Mouse (Mus musculus) hindbrain, embryonic 15.5 days (tissue): Measurements from ENCODE around the gene 4930402F06Rik. TPM values are rescaled to one million over a fixed set of nuclear protein-coding genes. Genes with fewer than 3 reads are reported as not detected.

Experiments
- ATAC-seq: fragments of 200-750 bp; cut with Nextera tagmentation; 2 replicates; pipeline ENCODE4 v1.8.0; 2017; ENCODE audit warnings: low read depth, moderate number of reproducible peaks, moderate TSS enrichment; ENCODE audit not compliant: low FRiP score
- H3K27ac ChIP-seq: fragments of 300-500 bp; sonication (generic); replicated peaks from 2 replicates; pipeline ENCODE4 v1.5.1; 2015; ENCODE audit warnings: mild to moderate bottlenecking, inconsistent platforms
- H3K27me3 ChIP-seq: fragments of 300-500 bp; sonication (generic); 2 replicates; pipeline ENCODE4 v1.6.1; 2015; ENCODE audit warnings: control low read depth, inconsistent platforms
- H3K36me3 ChIP-seq: fragments of 300-500 bp; sonication (generic); 2 replicates; pipeline ENCODE4 v1.6.1; 2015; ENCODE audit warnings: control low read depth, inconsistent platforms
- H3K4me1 ChIP-seq: fragments of 300-500 bp; sonication (generic); replicated peaks from 2 replicates; pipeline ENCODE4 v1.6.1; 2015; ENCODE audit warnings: control low read depth, inconsistent platforms
- H3K4me2 ChIP-seq: fragments of 300-500 bp; sonication (generic); 2 replicates; pipeline ENCODE4 v1.6.1; 2015; ENCODE audit warnings: moderate library complexity, mild to moderate bottlenecking, inconsistent platforms
- H3K4me3 ChIP-seq: fragments of 300-500 bp; sonication (generic); 2 replicates; pipeline ENCODE4 v1.5.1; 2015; ENCODE audit warnings: mild to moderate bottlenecking, inconsistent platforms
- H3K9ac ChIP-seq: fragments of 300-500 bp; sonication (generic); 2 replicates; pipeline ENCODE4 v1.6.1; 2015; ENCODE audit warnings: inconsistent platforms
- H3K9me3 ChIP-seq: fragments of 300-500 bp; sonication (generic); 2 replicates; pipeline ENCODE4 v1.6.1; 2016; ENCODE audit warnings: control low read depth, inconsistent platforms
- WGBS: fragments of 180-500 bp; shearing (Covaris S2); methylation state at CpG from one replicate; pipeline ENCODE4 v1.1.7; 2015; 5-methylcytosine and 5-hydroxymethylcytosine counted together
- polyA plus RNA-seq: library from polyadenylated mRNA; unstranded; fragments of >200 nt; fragmentation: Nextera tagmentation; extraction: Ambion mirVana; gene quantifications from 2 replicates; pipeline ENCODE4 v1.2.1, GENCODE M21; 2015

The 4930402F06Rik gene
- polyA plus RNA-seq, 1 experiment from 2014 or later, result not detected

DNA sequence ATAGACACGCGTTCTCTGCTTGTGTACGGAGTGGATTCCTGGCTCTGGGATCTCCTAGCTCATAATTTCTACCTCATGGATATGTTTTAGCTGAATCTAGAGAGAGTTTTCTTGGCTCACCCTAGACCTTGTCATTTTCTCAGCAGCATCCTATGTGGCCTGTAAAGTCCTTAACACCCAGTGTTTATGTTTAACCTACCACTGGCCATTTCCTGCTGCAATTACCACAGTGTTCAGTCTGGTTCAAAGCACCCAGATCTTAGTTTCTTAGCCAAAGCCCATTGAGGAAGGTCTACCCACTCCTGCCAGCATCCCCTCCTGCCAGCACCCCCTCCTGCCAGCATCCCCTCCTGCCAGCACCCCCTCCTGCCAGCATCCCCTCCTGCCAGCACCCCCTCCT lies 15.8 kb upstream of the 4930402F06Rik start:
- no peaks in the 10 kb centered on the region for H3K36me3 ChIP-seq
- no peak overlapping the region for H3K27ac ChIP-seq
- no peak overlapping the region for H3K9ac ChIP-seq
- no peaks in the 10 kb centered on the region for H3K27me3 ChIP-seq
- H3K9me3 ChIP-seq, result no peaks in the 10 kb centered on the region
- 100% methylated on average over 3 of the region's 3 CpGs for WGBS
- H3K4me1 ChIP-seq, result no peaks in the 10 kb centered on the region
- H3K4me3 ChIP-seq, result no peak overlapping the region
- no peak for ATAC-seq
- H3K4me2 ChIP-seq, result no peak overlapping the region

DNA sequence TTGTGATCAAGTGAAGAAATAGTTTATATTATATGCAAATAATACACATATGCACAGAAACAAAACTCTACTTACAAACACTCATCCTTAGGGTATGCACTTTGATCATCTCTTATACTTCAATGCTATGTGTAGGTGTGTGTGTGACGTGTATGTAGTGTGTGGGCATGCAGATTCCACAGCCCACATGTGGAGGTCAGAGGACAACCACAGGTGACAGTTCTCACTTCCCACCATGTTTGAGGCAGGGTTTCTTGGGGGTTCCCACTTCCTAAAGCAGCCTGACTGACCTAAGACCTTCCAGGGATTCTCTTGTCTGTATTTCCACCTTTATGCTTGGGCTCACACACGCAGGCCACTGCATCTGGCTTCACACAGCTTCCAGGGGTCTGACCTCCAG lies 15.3 kb upstream of the 4930402F06Rik start:
- Histone ChIP-seq H3K4me3 (no peak overlapping the region), H3K4me1 (no peaks in the 10 kb centered on the region), H3K36me3 (no peaks in the 10 kb centered on the region), H3K4me2 (no peak overlapping the region), H3K27me3 (no peaks in the 10 kb centered on the region), H3K9me3 (no peaks in the 10 kb centered on the region), H3K27ac (no peak overlapping the region), H3K9ac (no peak overlapping the region)
- no peak for ATAC-seq
- WGBS, result 85% methylated on average over 2 of the region's 2 CpGs

GRCm38 (mm10) chr2:35411640-35412190 lies 14.7 kb upstream of the 4930402F06Rik start:
- no peaks in the 10 kb centered on the region for H3K27me3 ChIP-seq
- no peaks in the 10 kb centered on the region for H3K4me1 ChIP-seq
- no peaks in the 10 kb centered on the region for H3K36me3 ChIP-seq
- no peak overlapping the region for H3K9ac ChIP-seq
- H3K9me3 ChIP-seq, result no peaks in the 10 kb centered on the region
- H3K27ac ChIP-seq, result no peak overlapping the region
- no peak for ATAC-seq
- H3K4me2 ChIP-seq, result no peak overlapping the region
- 84% methylated on average over 10 of the region's 10 CpGs for WGBS
- no peak overlapping the region for H3K4me3 ChIP-seq

DNA sequence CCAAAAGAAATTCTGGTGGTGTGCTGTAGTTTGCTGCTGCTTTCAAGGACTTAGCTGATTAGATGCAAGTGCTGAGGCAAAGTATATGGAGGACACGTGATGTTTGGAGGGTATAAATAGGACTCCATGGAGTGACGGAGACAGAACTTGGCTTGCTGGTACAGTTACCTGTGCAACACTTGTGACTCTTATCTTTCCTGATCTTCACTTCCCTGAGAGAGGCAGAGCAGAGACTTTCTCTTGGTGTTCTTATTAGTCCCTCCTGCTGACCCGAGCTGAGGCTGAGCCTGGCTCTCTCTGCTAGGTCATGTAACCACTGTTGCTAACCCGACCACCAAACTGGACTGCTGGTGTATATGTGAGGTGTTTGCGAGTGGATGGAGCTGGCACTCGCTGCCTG lies 12.5 kb upstream of the 4930402F06Rik start:
- no peak overlapping the region for H3K27ac ChIP-seq
- H3K4me3 ChIP-seq, result no peak overlapping the region
- WGBS, result 90% methylated on average over 6 of the region's 6 CpGs
- H3K36me3 ChIP-seq, result no peaks in the 10 kb centered on the region
- no peaks in the 10 kb centered on the region for H3K9me3 ChIP-seq
- ATAC-seq, result no peak
- H3K9ac ChIP-seq, result no peak overlapping the region
- no peak overlapping the region for H3K4me2 ChIP-seq
- H3K27me3 ChIP-seq, result no peaks in the 10 kb centered on the region
- H3K4me1 ChIP-seq, result no peaks in the 10 kb centered on the region

DNA sequence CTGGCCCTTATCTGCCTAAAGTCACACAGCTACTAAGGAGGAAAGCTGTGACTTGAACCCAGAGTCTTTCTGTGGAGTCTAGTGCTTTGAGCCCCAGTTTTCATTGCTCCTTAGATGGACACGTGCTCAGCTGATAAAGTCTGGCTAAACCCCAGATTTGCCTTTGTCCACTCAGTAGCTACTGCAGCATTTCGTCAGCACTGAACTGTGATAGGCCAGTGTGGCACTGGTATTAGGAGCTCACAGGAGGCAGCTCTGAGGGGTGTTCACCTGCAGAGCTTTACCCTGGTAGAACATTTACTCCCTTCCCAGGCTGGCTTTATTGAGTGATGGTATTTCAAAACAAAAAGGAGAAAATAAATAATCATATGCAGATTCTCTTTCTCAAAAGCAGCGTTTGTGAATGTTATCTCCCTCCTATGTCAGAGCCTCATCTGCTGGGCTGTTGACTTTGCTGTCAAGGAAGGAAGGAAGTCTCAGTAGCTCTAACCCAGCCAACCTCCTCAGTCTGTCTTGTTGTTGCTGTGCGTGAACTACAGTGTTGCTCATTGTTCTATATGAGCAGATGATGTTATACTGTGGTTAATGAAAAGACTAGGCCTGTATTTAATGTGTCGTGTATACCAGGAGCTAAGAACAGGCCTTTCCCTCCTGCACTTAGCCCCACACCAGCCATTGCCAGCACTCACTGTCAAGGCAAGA lies 11.6 kb upstream of the 4930402F06Rik start:
- H3K9me3 ChIP-seq, result no peaks in the 10 kb centered on the region
- no peaks in the 10 kb centered on the region for H3K27me3 ChIP-seq
- H3K9ac ChIP-seq, result no peak overlapping the region
- H3K4me2 ChIP-seq, result no peak overlapping the region
- no peak overlapping the region for H3K4me3 ChIP-seq
- no peaks in the 10 kb centered on the region for H3K36me3 ChIP-seq
- H3K4me1 ChIP-seq, result no peaks in the 10 kb centered on the region
- H3K27ac ChIP-seq, result no peak overlapping the region
- WGBS, result 87% methylated on average over 5 of the region's 5 CpGs
- no peak for ATAC-seq

DNA sequence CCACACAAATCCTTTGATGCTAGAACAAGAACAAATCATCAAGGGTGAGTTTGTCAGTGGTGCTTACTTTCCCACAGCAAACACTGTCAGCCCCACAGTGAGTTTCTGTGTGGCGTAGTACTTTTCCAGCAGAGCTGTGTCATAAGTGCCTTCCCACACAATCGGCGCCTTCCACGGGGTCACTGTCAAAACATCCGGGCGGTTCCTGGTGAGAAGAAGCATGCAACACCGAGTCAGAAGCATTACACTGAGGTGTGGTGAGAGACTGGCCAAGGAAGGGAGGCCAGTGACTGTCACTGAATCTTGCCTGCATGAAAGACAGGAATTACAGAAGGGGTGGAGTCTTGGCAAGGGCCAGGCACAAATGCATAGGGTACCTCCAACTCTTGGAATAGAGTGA lies 10.9 kb upstream of the 4930402F06Rik start:
- no peaks in the 10 kb centered on the region for H3K27me3 ChIP-seq
- H3K4me1 ChIP-seq, result no peaks in the 10 kb centered on the region
- no peak overlapping the region for H3K9ac ChIP-seq
- no peaks in the 10 kb centered on the region for H3K36me3 ChIP-seq
- no peak for ATAC-seq
- no peak overlapping the region for H3K4me3 ChIP-seq
- H3K9me3 ChIP-seq, result no peaks in the 10 kb centered on the region
- no peak overlapping the region for H3K4me2 ChIP-seq
- 80% methylated on average over 7 of the region's 7 CpGs for WGBS
- H3K27ac ChIP-seq, result no peak overlapping the region

DNA sequence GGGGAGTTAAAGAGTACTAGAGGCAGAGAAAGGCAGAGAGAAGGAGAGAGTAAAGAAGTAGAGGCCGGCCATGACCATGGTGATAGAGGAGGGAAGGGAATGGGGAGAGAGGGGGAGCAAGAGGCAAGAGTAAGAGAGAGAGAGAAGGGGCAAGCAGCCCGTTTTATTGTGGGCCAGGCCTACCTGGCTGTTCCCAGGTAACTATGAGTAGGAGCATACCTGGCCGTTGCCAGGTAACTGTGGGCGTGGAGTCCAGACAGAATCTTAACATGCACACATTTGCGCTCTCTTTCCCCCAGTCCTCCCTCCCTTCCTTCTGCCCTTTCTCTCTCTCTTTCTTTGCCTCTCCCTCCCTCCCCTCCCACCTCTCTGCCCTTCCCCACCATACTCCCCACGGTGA lies 10.3 kb upstream of the 4930402F06Rik start:
- 88% methylated on average over 6 of the region's 6 CpGs for WGBS
- no peak overlapping the region for H3K4me2 ChIP-seq
- H3K27me3 ChIP-seq, result no peaks in the 10 kb centered on the region
- H3K9me3 ChIP-seq, result no peaks in the 10 kb centered on the region
- H3K9ac ChIP-seq, result no peak overlapping the region
- H3K36me3 ChIP-seq, result no peaks in the 10 kb centered on the region
- H3K4me1 ChIP-seq, result no peaks in the 10 kb centered on the region
- no peak overlapping the region for H3K4me3 ChIP-seq
- H3K27ac ChIP-seq, result no peak overlapping the region
- ATAC-seq, result no peak

DNA sequence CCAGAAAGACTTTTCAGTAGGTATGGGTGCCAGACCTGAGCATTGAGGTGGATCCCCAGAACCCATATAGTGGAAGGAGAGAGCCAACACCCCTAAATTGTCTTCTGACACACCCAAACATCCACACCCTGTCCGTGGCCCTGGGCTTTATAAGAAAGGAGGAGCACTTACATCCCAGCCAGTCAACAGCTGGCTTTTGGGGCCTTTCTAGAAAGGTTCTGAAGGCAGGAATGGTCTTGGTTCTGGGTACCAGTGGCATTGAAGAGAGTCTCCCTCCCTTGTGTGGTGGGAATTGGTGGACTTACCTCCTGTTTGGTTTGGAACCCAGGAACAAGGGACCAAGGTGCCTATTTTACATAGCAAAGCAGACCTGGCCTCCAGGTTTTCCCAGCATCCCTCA lies 9.6 kb upstream of the 4930402F06Rik start:
- H3K4me1 ChIP-seq, result no peaks in the 10 kb centered on the region
- ATAC-seq, result no peak
- no peak overlapping the region for H3K4me2 ChIP-seq
- H3K27ac ChIP-seq, result no peak overlapping the region
- no peaks in the 10 kb centered on the region for H3K36me3 ChIP-seq
- no peak overlapping the region for H3K9ac ChIP-seq
- no peaks in the 10 kb centered on the region for H3K9me3 ChIP-seq
- no peak overlapping the region for H3K4me3 ChIP-seq
- H3K27me3 ChIP-seq, result no peaks in the 10 kb centered on the region
- 77% methylated on average over 1 of the region's 1 CpGs for WGBS

- H3K9me3 ChIP-seq, result no peaks in the 10 kb centered on the region
- H3K4me3 ChIP-seq, result no peak overlapping the region
- peaks cover under 1% of the 10 kb centered on the region; the same call in 1 of the 2 replicates for H3K4me1 ChIP-seq
- no peaks in the 10 kb centered on the region for H3K36me3 ChIP-seq
- H3K27me3 ChIP-seq, result no peaks in the 10 kb centered on the region
- WGBS, result 95% methylated on average over 16 of the region's 16 CpGs
- H3K27ac ChIP-seq, result no peak overlapping the region
- no peak overlapping the region for H3K4me2 ChIP-seq
- ATAC-seq, result no peak
- H3K9ac ChIP-seq, result no peak overlapping the region
Observed at GRCm38 (mm10) chr2:35402391-35402790, 5.4 kb upstream of the 4930402F06Rik start.

DNA sequence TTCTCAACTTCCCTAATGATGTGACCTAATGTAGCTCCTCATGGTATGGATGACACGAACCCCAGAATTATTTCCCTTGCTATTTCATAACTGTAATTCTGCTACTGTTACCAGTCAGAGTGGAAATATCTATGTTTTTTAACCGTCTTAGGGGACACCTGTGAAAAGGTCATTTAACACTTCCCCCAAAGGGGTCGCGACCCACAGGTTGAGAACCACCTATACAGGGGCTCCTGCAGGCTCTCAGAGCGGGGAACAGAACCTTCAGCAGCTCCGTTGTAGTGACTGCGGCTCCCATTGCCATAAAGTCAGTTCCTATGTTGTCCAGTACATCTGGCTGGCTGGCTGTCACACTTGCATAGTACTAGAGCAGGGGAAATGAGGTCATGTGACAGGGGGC lies 3.8 kb upstream of the 4930402F06Rik start:
- Histone ChIP-seq H3K36me3 (no peaks in the 10 kb centered on the region), H3K4me2 (no peak overlapping the region), H3K4me3 (no peak overlapping the region), H3K9me3 (no peaks in the 10 kb centered on the region), H3K27me3 (no peaks in the 10 kb centered on the region), H3K9ac (no peak overlapping the region), H3K27ac (no peak overlapping the region), H3K4me1 (peaks cover 7% of the 10 kb centered on the region; the same call in 1 of the 2 replicates)
- 92% methylated on average over 7 of the region's 7 CpGs for WGBS
- no peak for ATAC-seq

GRCm38 (mm10) chr2:35398184-35398828 lies 1.3 kb upstream of the 4930402F06Rik start:
- Histone ChIP-seq H3K9me3 (no peaks in the 10 kb centered on the region), H3K4me3 (no peak overlapping the region), H3K9ac (no peak overlapping the region), H3K36me3 (no peaks in the 10 kb centered on the region), H3K4me2 (no peak overlapping the region), H3K4me1 (peaks cover 7% of the 10 kb centered on the region; the same call in 1 of the 2 replicates), H3K27ac (no peak overlapping the region), H3K27me3 (no peaks in the 10 kb centered on the region)
- no peak for ATAC-seq
- 86% methylated on average over 6 of the region's 6 CpGs for WGBS

- Histone ChIP-seq H3K4me2 (no peak overlapping the region), H3K27me3 (no peaks in the 10 kb centered on the region), H3K36me3 (no peaks in the 10 kb centered on the region), H3K9ac (no peak overlapping the region), H3K4me1 (peaks cover 7% of the 10 kb centered on the region; the same call in 1 of the 2 replicates), H3K4me3 (no peak overlapping the region), H3K9me3 (no peaks in the 10 kb centered on the region), H3K27ac (no peak overlapping the region)
- peak; percentile 34; the same call in 1 of the 2 replicates for ATAC-seq
- 53% methylated on average over 11 of the region's 11 CpGs for WGBS
Observed at GRCm38 (mm10) chr2:35397590-35398173, 707 bp upstream of the 4930402F06Rik start.
